In the genomic region with DNA sequence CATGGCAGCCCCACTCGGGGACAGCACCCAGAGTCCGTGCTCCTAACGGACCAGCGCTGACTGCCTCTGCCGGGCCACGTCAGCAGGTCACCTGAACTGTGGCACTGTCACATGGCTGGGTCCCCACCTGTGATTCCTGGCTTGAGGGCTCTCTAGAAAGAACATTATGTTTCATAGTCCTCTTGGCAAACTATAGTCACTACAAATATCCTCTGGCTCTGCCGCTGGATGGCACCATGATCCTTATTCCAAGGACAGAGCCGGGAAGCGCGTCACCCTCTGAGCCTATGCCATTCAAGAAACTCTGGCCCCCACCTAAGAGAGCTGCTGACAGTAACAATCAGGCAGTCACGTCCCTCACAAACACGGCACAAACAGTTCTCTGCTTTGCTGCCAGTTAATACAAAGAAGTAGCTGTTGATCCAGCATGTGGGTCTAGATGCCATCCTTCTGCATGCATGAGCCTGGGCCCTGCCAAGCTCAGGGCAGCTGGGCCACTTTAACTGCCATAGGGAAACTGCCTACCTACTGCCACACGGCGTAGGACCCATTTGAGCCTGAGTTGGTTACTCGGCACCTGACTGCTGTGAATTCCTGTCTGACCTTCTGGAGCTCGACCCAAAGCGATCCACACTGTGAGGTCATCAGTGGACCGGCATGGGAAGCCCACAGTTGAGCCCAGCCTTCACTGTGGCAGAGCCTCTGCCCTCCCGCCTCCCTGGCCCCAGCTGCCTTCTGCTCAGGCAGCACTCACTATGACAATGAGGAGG, we compare ENCODE assay signal across 13 mouse cellular contexts. TPM values are rescaled to one million over a fixed set of nuclear protein-coding genes. Genes with fewer than 3 reads are reported as not detected.
DNase-seq lines count a peak whose midpoint lies in the region; ATAC-seq and TF ChIP-seq lines count a peak whose summit lies in the region.
"Had no signal": no experiment of that assay in that cellular context is flagged by ENCODE, and none has a peak within 500 bp of the region (broad histone marks: within the 10 kb centered on the region; RNA-seq: fewer than 3 reads in every experiment).

No protein-coding gene starts in this region.

- no peak overlapping the region for H3K4me3 ChIP-seq in heart, embryonic 12.5 days
- no peak overlapping the region for H3K4me3 ChIP-seq in cortical plate, adult 2 months (ENCODE audit: insufficient read depth, low read length)
- no peak overlapping the region for H3K4me3 ChIP-seq in midbrain, embryonic 13.5 days (replicated peaks)
- H3K4me3 ChIP-seq: embryonic facial prominence, embryonic 13.5 days; limb, embryonic 12.5 days had no signal

- no peak overlapping the region for H3K4me2 ChIP-seq in heart, embryonic 12.5 days
- H3K4me2 ChIP-seq in midbrain, embryonic 13.5 days (replicated peaks): no peak overlapping the region
- H3K4me2 ChIP-seq: embryonic facial prominence, embryonic 13.5 days; limb, embryonic 12.5 days had no signal

- no peak overlapping the region for H3K9ac ChIP-seq in heart, embryonic 12.5 days
- H3K9ac ChIP-seq in midbrain, embryonic 13.5 days (replicated peaks): no peak overlapping the region
- H3K9ac ChIP-seq: embryonic facial prominence, embryonic 13.5 days; limb, embryonic 12.5 days had no signal

- no peak for ATAC-seq in heart, embryonic 12.5 days (ENCODE audit: insufficient number of reproducible peaks, low FRiP score)
- no peak for ATAC-seq in erythroid progenitor cell, adult 5-6 weeks (replicated peaks; ENCODE audit: low FRiP score, poor library complexity, severe bottlenecking)
- no peak for ATAC-seq in midbrain, embryonic 13.5 days
- ATAC-seq: intestine, postnatal 0 days had no signal

- H3K4me1 ChIP-seq in heart, embryonic 12.5 days (replicated peaks): peaks cover 7% of the 10 kb centered on the region; the same call in 1 of the 2 replicates
- peaks cover 2% of the 10 kb centered on the region; the same call in 1 of the 2 replicates for H3K4me1 ChIP-seq in cortical plate, adult 2 months (ENCODE audit: control insufficient read depth, insufficient read depth, low read length)
- no peaks in the 10 kb centered on the region for H3K4me1 ChIP-seq in midbrain, embryonic 13.5 days (replicated peaks)
- H3K4me1 ChIP-seq: embryonic facial prominence, embryonic 13.5 days; limb, embryonic 12.5 days had no signal

- H3K9me3 ChIP-seq in heart, embryonic 12.5 days (replicated peaks): no peaks in the 10 kb centered on the region
- no peaks in the 10 kb centered on the region for H3K9me3 ChIP-seq in midbrain, embryonic 13.5 days
- H3K9me3 ChIP-seq: embryonic facial prominence, embryonic 13.5 days; limb, embryonic 12.5 days had no signal

- no peak overlapping the region for H3K27ac ChIP-seq in heart, embryonic 12.5 days (ENCODE audit: poor library complexity, severe bottlenecking)
- H3K27ac ChIP-seq in cortical plate, adult 2 months (ENCODE audit: insufficient read depth, low read length): peak overlapping the region; percentile 82
- no peak overlapping the region for H3K27ac ChIP-seq in midbrain, embryonic 13.5 days
- H3K27ac ChIP-seq: embryonic facial prominence, embryonic 13.5 days; limb, embryonic 12.5 days; macrophage had no signal

- H3K36me3 ChIP-seq in heart, embryonic 12.5 days: peaks cover 94% of the 10 kb centered on the region
- H3K36me3 ChIP-seq in midbrain, embryonic 13.5 days: peaks cover 100% of the 10 kb centered on the region

- WGBS in heart, embryonic 12.5 days: 91% methylated on average over 19 of the region's 19 CpGs
- 95% methylated on average over 19 of the region's 19 CpGs for WGBS in midbrain, embryonic 13.5 days

- no peak for TF ChIP-seq CTCF in cortical plate, adult 2 months (IDR thresholded peaks at IDR 0.05; ENCODE audit: extremely low read depth, insufficient read depth, low read length)

- TF ChIP-seq POLR2A in cortical plate, adult 2 months (IDR thresholded peaks at IDR 0.05; ENCODE audit: extremely low read depth, insufficient read depth, low read length): no peak

- H3K27me3 ChIP-seq in heart, embryonic 12.5 days (replicated peaks): no peaks in the 10 kb centered on the region
- H3K27me3 ChIP-seq in midbrain, embryonic 13.5 days: no peaks in the 10 kb centered on the region
- H3K27me3 ChIP-seq: embryonic facial prominence, embryonic 13.5 days; limb, embryonic 12.5 days had no signal

- peak; percentile 73 for DNase-seq in heart, adult 8-10 months (ENCODE audit: low spot score)
- peak; percentile 91 for DNase-seq in Muller cell, postnatal 12 days (ENCODE audit: inconsistent ontology term)
- peak; percentile 94 for DNase-seq in layer of hippocampus, adult 9-11 months
- DNase-seq in urinary bladder, postnatal 25 days (ENCODE audit: low spot score): no peak
- DNase-seq: thymus, adult 2 months had no signal

RNA-seq across cellular contexts. Expression of a gene that starts 13.0 kb away (rescaled TPM):
- total RNA-seq in heart, adult 8-10 months (2022): 10 to 100 TPM; 61.5 to 67.5 (median 67.2) TPM
- 7.4 and 8.8 TPM in 2 replicates for polyA plus RNA-seq in heart, embryonic 12.5 days (2016; fragmentation: Nextera tagmentation; extraction: Ambion mirVana)
- 52.3 and 55.8 TPM in 2 replicates for polyA plus RNA-seq in cortical plate, adult 2 months (2012; rRNA removed)
- total RNA-seq in erythroid progenitor cell, adult 5-6 weeks (2015; ENCODE audit: low replicate concordance): 5.4 and 10.8 TPM in 2 replicates
- total RNA-seq in erythroid progenitor cell, adult 5-6 weeks (2017; ENCODE audit: low replicate concordance): 7.3 and 9.5 TPM in 2 replicates
- polyA plus RNA-seq in midbrain, embryonic 13.5 days (2015; fragmentation: Nextera tagmentation; extraction: Ambion mirVana): 9.7 and 12.5 TPM in 2 replicates

RNA-seq across cellular contexts. Expression of a gene that starts 32.1 kb away (rescaled TPM):
- total RNA-seq in heart, adult 8-10 months (2022): 10 to 100 TPM; 23.7 to 24.5 (median 24.1) TPM
- polyA plus RNA-seq in heart, embryonic 12.5 days (2016; fragmentation: Nextera tagmentation; extraction: Ambion mirVana): 26.8 and 27.5 TPM in 2 replicates
- 35.3 and 37.8 TPM in 2 replicates for polyA plus RNA-seq in cortical plate, adult 2 months (2012; rRNA removed)
- 18.0 and 24.3 TPM in 2 replicates for total RNA-seq in erythroid progenitor cell, adult 5-6 weeks (2015; ENCODE audit: low replicate concordance)
- 42.5 and 62.1 TPM in 2 replicates for total RNA-seq in erythroid progenitor cell, adult 5-6 weeks (2017; ENCODE audit: low replicate concordance)
- 63.7 and 64.8 TPM in 2 replicates for polyA plus RNA-seq in midbrain, embryonic 13.5 days (2015; fragmentation: Nextera tagmentation; extraction: Ambion mirVana)
